Mouse (Mus musculus): ENCODE data around the gene Olfr1396. TPM values are rescaled to one million over a fixed set of nuclear protein-coding genes. Genes with fewer than 3 reads are reported as not detected.

Olfr1396 gene
- polyA plus RNA-seq, 1 experiment, result not detected

Other genes with a start within 250 kb of the Olfr1396 start
- gene Irgm1, start 243.2 kb downstream of the Olfr1396 start, polyA plus RNA-seq (2012; fragmentation: generic; extraction: Trizol), result 9.1 TPM
- gene Gm5431, start 212.7 kb downstream of the Olfr1396 start, polyA plus RNA-seq (2012; fragmentation: generic; extraction: Trizol), result not detected
- gene Psme2b, start 168.7 kb downstream of the Olfr1396 start, polyA plus RNA-seq (2012; fragmentation: generic; extraction: Trizol), result 2.1 TPM
- gene Olfr56, start 136.0 kb downstream of the Olfr1396 start, polyA plus RNA-seq (2012; fragmentation: generic; extraction: Trizol), result 0.05 TPM
- gene 9930111J21Rik1, start 135.5 kb downstream of the Olfr1396 start, polyA plus RNA-seq (2012; fragmentation: generic; extraction: Trizol), result 0.28 TPM
- 0.01 TPM for gene Gm12185, start 122.6 kb downstream of the Olfr1396 start, polyA plus RNA-seq (2012; fragmentation: generic; extraction: Trizol)
- not detected for gene Tgtp1, start 120.7 kb downstream of the Olfr1396 start, polyA plus RNA-seq (2012; fragmentation: generic; extraction: Trizol)
- 0.20 TPM for gene 9930111J21Rik2, start 63.6 kb downstream of the Olfr1396 start, polyA plus RNA-seq (2012; fragmentation: generic; extraction: Trizol)
- 0.12 TPM for gene Tgtp2, start 50.7 kb downstream of the Olfr1396 start, polyA plus RNA-seq (2012; fragmentation: generic; extraction: Trizol)
- 1.7 TPM for gene Ifi47, start 38.3 kb downstream of the Olfr1396 start, polyA plus RNA-seq (2012; fragmentation: generic; extraction: Trizol)
- not detected for gene Olfr1395, start 27.4 kb upstream of the Olfr1396 start, polyA plus RNA-seq (2012; fragmentation: generic; extraction: Trizol)
- not detected for gene Olfr1394, start 39.5 kb upstream of the Olfr1396 start, polyA plus RNA-seq (2012; fragmentation: generic; extraction: Trizol)
- gene Btnl9, start 72.3 kb upstream of the Olfr1396 start, polyA plus RNA-seq (2012; fragmentation: generic; extraction: Trizol), result not detected
- 3.3 TPM for gene Zfp62, start 88.4 kb upstream of the Olfr1396 start, polyA plus RNA-seq (2012; fragmentation: generic; extraction: Trizol)
- gene Mgat1, start 129.3 kb upstream of the Olfr1396 start, polyA plus RNA-seq (2012; fragmentation: generic; extraction: Trizol), result 44.5 TPM
- gene Olfr1393, start 163.4 kb upstream of the Olfr1396 start, polyA plus RNA-seq (2012; fragmentation: generic; extraction: Trizol), result not detected
- not detected for gene Olfr1392, start 170.4 kb upstream of the Olfr1396 start, polyA plus RNA-seq (2012; fragmentation: generic; extraction: Trizol)
- not detected for gene Olfr10, start 189.9 kb upstream of the Olfr1396 start, polyA plus RNA-seq (2012; fragmentation: generic; extraction: Trizol)
- not detected for gene Olfr1391, start 207.9 kb upstream of the Olfr1396 start, polyA plus RNA-seq (2012; fragmentation: generic; extraction: Trizol)
- gene Olfr1390, start 220.3 kb upstream of the Olfr1396 start, polyA plus RNA-seq (2012; fragmentation: generic; extraction: Trizol), result not detected